Mouse (Mus musculus) thymus, adult 18-20 months (tissue): ENCODE data around the gene Prl3b1.

ENCODE experiments used
- DNase-seq, 2 experiments: peaks; one replicate each; pipeline ENCODE4 v3.0.0; 2022; ENCODE audit warnings: mixed read lengths in 2 of 2

Gene Prl3b1

GRCm38 (mm10) chr13:27241547-27241946 is at the start of gene Prl3b1:
Gene Prl3b1, plus strand, starts transcription at chr13:27241847.
- DNase-seq, result no peak

- no peak for DNase-seq
Observed at GRCm38 (mm10) chr13:27196359-27196758, 45.3 kb upstream of the Prl3b1 start, which contains the start of gene Prl3c1. Gene Prl3c1, plus strand, starts transcription at chr13:27196659.

- no peak for DNase-seq
Observed at GRCm38 (mm10) chr13:27259136-27259535, 17.5 kb downstream of the Prl3b1 start, which contains the start of gene Prl3a1. Gene Prl3a1, plus strand, starts transcription at chr13:27259436.
